Mouse (Mus musculus): ENCODE data around the gene Pitpnc1. TPM values are rescaled to one million over a fixed set of nuclear protein-coding genes. Genes with fewer than 3 reads are reported as not detected.

Pitpnc1 gene
- polyA plus RNA-seq, 1 experiment, result 0.74 TPM

GRCm38 (mm10) chr11:107416561-107416926 lies 54.0 kb downstream of the Pitpnc1 start:
- no peak overlapping the region for H3K4me3 ChIP-seq

GRCm38 (mm10) chr11:107415901-107416560 lies 54.5 kb downstream of the Pitpnc1 start:
- TF ChIP-seq MAX (IDR thresholded peaks at IDR 0.05; ENCODE audit: low read depth) (no peak), MYOD1 (IDR thresholded peaks at IDR 0.05; ENCODE audit: control insufficient read depth in 1 of 3, insufficient read length in 2 of 3, low read depth in 2 of 3) (no peak), CEBPB (IDR thresholded peaks at IDR 0.05; ENCODE audit: insufficient read depth, poor library complexity, severe bottlenecking) (no peak), POLR2AphosphoS2 (IDR thresholded peaks at IDR 0.05; ENCODE audit: insufficient read length, low read depth) (no peak), MYOG (IDR thresholded peaks at IDR 0.05; ENCODE audit: control insufficient read depth in 1 of 3, insufficient read depth in 1 of 3, insufficient read length in 2 of 3, low read depth in 2 of 3) (no peak), REST (IDR thresholded peaks at IDR 0.05; ENCODE audit: insufficient read depth, insufficient read length) (no peak), POLR2A (IDR thresholded peaks at IDR 0.05; ENCODE audit: insufficient read length, low read depth) (no peak), TCF3 (IDR thresholded peaks at IDR 0.05; ENCODE audit: insufficient read length, low read depth) (no peak), USF1 (IDR thresholded peaks at IDR 0.05; ENCODE audit: low read depth) (no peak), TCF12 (IDR thresholded peaks at IDR 0.05; ENCODE audit: insufficient read depth, poor library complexity, severe bottlenecking) (no peak), E2F4 (IDR thresholded peaks at IDR 0.05; ENCODE audit: insufficient read depth) (no peak), SRF (IDR thresholded peaks at IDR 0.05; ENCODE audit: control insufficient read depth, insufficient read length, low read depth) (no peak)
- Histone ChIP-seq H3K36me3 (ENCODE audit: control insufficient read depth, insufficient read depth) (no peaks in the 10 kb centered on the region), H3K4me2 (ENCODE audit: low read depth) (no peak overlapping the region), H3K27me3 (ENCODE audit: control insufficient read depth, insufficient read depth, insufficient read length) (peaks cover 11% of the 10 kb centered on the region), H3K4me3 (no peak overlapping the region), H3ac (ENCODE audit: control insufficient read depth, insufficient read length) (no peak overlapping the region), H3K79me2 (ENCODE audit: control insufficient read depth, insufficient read depth) (no peaks in the 10 kb centered on the region)

More at GRCm38 (mm10) chr11:107416561-107416926, 54.0 kb downstream of the Pitpnc1 start:
- H3K79me2 ChIP-seq (ENCODE audit: control insufficient read depth, insufficient read depth), result no peaks in the 10 kb centered on the region
- TF ChIP-seq CEBPB (IDR thresholded peaks at IDR 0.05; ENCODE audit: insufficient read depth, poor library complexity, severe bottlenecking) (no peak), TCF3 (IDR thresholded peaks at IDR 0.05; ENCODE audit: insufficient read length, low read depth) (no peak), MAX (IDR thresholded peaks at IDR 0.05; ENCODE audit: low read depth) (no peak), TCF12 (IDR thresholded peaks at IDR 0.05; ENCODE audit: insufficient read depth, poor library complexity, severe bottlenecking) (no peak), MYOD1 (IDR thresholded peaks at IDR 0.05; ENCODE audit: control insufficient read depth in 1 of 3, insufficient read length in 2 of 3, low read depth in 2 of 3) (no peak), REST (IDR thresholded peaks at IDR 0.05; ENCODE audit: insufficient read depth, insufficient read length) (no peak), SRF (IDR thresholded peaks at IDR 0.05; ENCODE audit: control insufficient read depth, insufficient read length, low read depth) (no peak), POLR2A (IDR thresholded peaks at IDR 0.05; ENCODE audit: insufficient read length, low read depth) (no peak), USF1 (IDR thresholded peaks at IDR 0.05; ENCODE audit: low read depth) (no peak), MYOG (IDR thresholded peaks at IDR 0.05; ENCODE audit: control insufficient read depth in 1 of 3, insufficient read depth in 1 of 3, insufficient read length in 2 of 3, low read depth in 2 of 3) (no peak), E2F4 (IDR thresholded peaks at IDR 0.05; ENCODE audit: insufficient read depth) (no peak)
- H3K36me3 ChIP-seq (ENCODE audit: control insufficient read depth, insufficient read depth), result no peaks in the 10 kb centered on the region
- no peak overlapping the region for H3K4me2 ChIP-seq (ENCODE audit: low read depth)
- peaks cover 10% of the 10 kb centered on the region for H3K27me3 ChIP-seq (ENCODE audit: control insufficient read depth, insufficient read depth, insufficient read length)
- H3ac ChIP-seq (ENCODE audit: control insufficient read depth, insufficient read length), result no peak overlapping the region

GRCm38 (mm10) chr11:107414996-107415747 lies 55.3 kb downstream of the Pitpnc1 start:
- peaks cover 15% of the 10 kb centered on the region for H3K27me3 ChIP-seq (ENCODE audit: control insufficient read depth, insufficient read depth, insufficient read length)
- TF ChIP-seq E2F4 (IDR thresholded peaks at IDR 0.05; ENCODE audit: insufficient read depth) (no peak), SRF (IDR thresholded peaks at IDR 0.05; ENCODE audit: control insufficient read depth, insufficient read length, low read depth) (no peak), REST (IDR thresholded peaks at IDR 0.05; ENCODE audit: insufficient read depth, insufficient read length) (no peak), USF1 (IDR thresholded peaks at IDR 0.05; ENCODE audit: low read depth) (no peak), POLR2AphosphoS2 (IDR thresholded peaks at IDR 0.05; ENCODE audit: insufficient read length, low read depth) (no peak), MAX (IDR thresholded peaks at IDR 0.05; ENCODE audit: low read depth) (no peak), MYOG (IDR thresholded peaks at IDR 0.05; ENCODE audit: control insufficient read depth in 1 of 3, insufficient read depth in 1 of 3, insufficient read length in 2 of 3, low read depth in 2 of 3) (no peak), CEBPB (IDR thresholded peaks at IDR 0.05; ENCODE audit: insufficient read depth, poor library complexity, severe bottlenecking) (no peak), POLR2A (IDR thresholded peaks at IDR 0.05; ENCODE audit: insufficient read length, low read depth) (no peak), TCF12 (IDR thresholded peaks at IDR 0.05; ENCODE audit: insufficient read depth, poor library complexity, severe bottlenecking) (no peak), TCF3 (IDR thresholded peaks at IDR 0.05; ENCODE audit: insufficient read length, low read depth) (no peak), MYOD1 (IDR thresholded peaks at IDR 0.05; ENCODE audit: control insufficient read depth in 1 of 3, insufficient read length in 2 of 3, low read depth in 2 of 3) (no peak)
- no peak overlapping the region for H3K4me3 ChIP-seq
- no peaks in the 10 kb centered on the region for H3K36me3 ChIP-seq (ENCODE audit: control insufficient read depth, insufficient read depth)
- H3K79me2 ChIP-seq (ENCODE audit: control insufficient read depth, insufficient read depth), result no peaks in the 10 kb centered on the region
- no peak overlapping the region for H3ac ChIP-seq (ENCODE audit: control insufficient read depth, insufficient read length)
- H3K4me2 ChIP-seq (ENCODE audit: low read depth), result no peak overlapping the region

GRCm38 (mm10) chr11:107413251-107413655 lies 57.2 kb downstream of the Pitpnc1 start:
- Histone ChIP-seq H3K4me3 (no peak overlapping the region), H3K4me2 (ENCODE audit: low read depth) (peak overlapping the region; percentile 18), H3K36me3 (ENCODE audit: control insufficient read depth, insufficient read depth) (no peaks in the 10 kb centered on the region), H3ac (ENCODE audit: control insufficient read depth, insufficient read length) (no peak overlapping the region), H3K27me3 (ENCODE audit: control insufficient read depth, insufficient read depth, insufficient read length) (peaks cover 16% of the 10 kb centered on the region), H3K79me2 (ENCODE audit: control insufficient read depth, insufficient read depth) (no peaks in the 10 kb centered on the region)
- no peak for TF ChIP-seq MAX (IDR thresholded peaks at IDR 0.05; ENCODE audit: low read depth)
- no peak for TF ChIP-seq REST (IDR thresholded peaks at IDR 0.05; ENCODE audit: insufficient read depth, insufficient read length)
- no peak for TF ChIP-seq POLR2AphosphoS2 (IDR thresholded peaks at IDR 0.05; ENCODE audit: insufficient read length, low read depth)
- no peak for TF ChIP-seq TCF12 (IDR thresholded peaks at IDR 0.05; ENCODE audit: insufficient read depth, poor library complexity, severe bottlenecking)
- no peak for TF ChIP-seq CEBPB (IDR thresholded peaks at IDR 0.05; ENCODE audit: insufficient read depth, poor library complexity, severe bottlenecking)
- TF ChIP-seq E2F4 (IDR thresholded peaks at IDR 0.05; ENCODE audit: insufficient read depth), result no peak
- no peak for TF ChIP-seq USF1 (IDR thresholded peaks at IDR 0.05; ENCODE audit: low read depth)
- no peak for TF ChIP-seq MYOG (IDR thresholded peaks at IDR 0.05; ENCODE audit: control insufficient read depth in 1 of 3, insufficient read depth in 1 of 3, insufficient read length in 2 of 3, low read depth in 2 of 3)
- no peak for TF ChIP-seq TCF3 (IDR thresholded peaks at IDR 0.05; ENCODE audit: insufficient read length, low read depth)
- TF ChIP-seq MYOD1 (IDR thresholded peaks at IDR 0.05; ENCODE audit: control insufficient read depth in 1 of 3, insufficient read length in 2 of 3, low read depth in 2 of 3), result no peak
